Mouse (Mus musculus): ENCODE measurements around the gene Caps2.
"Not testable (repeated sequence)": the region's sequence is repeated elsewhere in the genome, so short reads cannot be mapped to it uniquely, and the experiment has no call there.

GRCm38 (mm10) chr10:112177027-112177426 lies 13.6 kb downstream of the Caps2 start:
- not testable (repeated sequence) for TF ChIP-seq CTCF, EP300 (IDR thresholded peaks at IDR 0.05; ENCODE audit: low read depth)
